Mouse (Mus musculus): ENCODE results near the gene Slc35f2. TPM values are rescaled to one million over a fixed set of nuclear protein-coding genes. Genes with fewer than 3 reads are reported as not detected.

The Slc35f2 gene
- 12.8 TPM for polyA plus RNA-seq (2014; fragmentation: Illumina TruSeq; extraction: RNeasy Lipid Tissue Mini Kit (QIAGEN cat#74804); ENCODE audit: low read depth, low replicate concordance)

GRCm38 (mm10) chr9:53771344-53772021, at the start of gene Slc35f2:
Gene Slc35f2 (plus strand): TSS chr9:53771538.

GRCm38 (mm10) chr9:53849864-53850263, 78.5 kb downstream of the Slc35f2 start, which contains the start of gene Sln:
Gene Sln (plus strand): TSS chr9:53850164.

Other genes starting within 250 kb of the Slc35f2 start
- gene Atm, start 234.8 kb upstream of the Slc35f2 start, polyA plus RNA-seq (2014; fragmentation: Illumina TruSeq; extraction: RNeasy Lipid Tissue Mini Kit (QIAGEN cat#74804); ENCODE audit: low read depth, low replicate concordance) = 21.9 TPM
- gene Npat, start 234.5 kb upstream of the Slc35f2 start, polyA plus RNA-seq (2014; fragmentation: Illumina TruSeq; extraction: RNeasy Lipid Tissue Mini Kit (QIAGEN cat#74804); ENCODE audit: low read depth, low replicate concordance) = 33.0 TPM
- gene Acat1, start 161.2 kb upstream of the Slc35f2 start, polyA plus RNA-seq (2014; fragmentation: Illumina TruSeq; extraction: RNeasy Lipid Tissue Mini Kit (QIAGEN cat#74804); ENCODE audit: low read depth, low replicate concordance) = 111 TPM
- gene Cul5, start 101.5 kb upstream of the Slc35f2 start, polyA plus RNA-seq (2014; fragmentation: Illumina TruSeq; extraction: RNeasy Lipid Tissue Mini Kit (QIAGEN cat#74804); ENCODE audit: low read depth, low replicate concordance) = 60.9 TPM
- 1.1 TPM for gene Rab39, start 65.3 kb upstream of the Slc35f2 start, polyA plus RNA-seq (2014; fragmentation: Illumina TruSeq; extraction: RNeasy Lipid Tissue Mini Kit (QIAGEN cat#74804); ENCODE audit: low read depth, low replicate concordance)
- gene Sln, start 78.6 kb downstream of the Slc35f2 start, polyA plus RNA-seq (2014; fragmentation: Illumina TruSeq; extraction: RNeasy Lipid Tissue Mini Kit (QIAGEN cat#74804); ENCODE audit: low read depth, low replicate concordance) = not detected
- 1.8 TPM for gene Elmod1, start 203.8 kb downstream of the Slc35f2 start, polyA plus RNA-seq (2014; fragmentation: Illumina TruSeq; extraction: RNeasy Lipid Tissue Mini Kit (QIAGEN cat#74804); ENCODE audit: low read depth, low replicate concordance)

Measured in sigmoid colon, adult 10 weeks (tissue).